Mouse (Mus musculus): ENCODE results near the gene Krtap17-1.

DNA sequence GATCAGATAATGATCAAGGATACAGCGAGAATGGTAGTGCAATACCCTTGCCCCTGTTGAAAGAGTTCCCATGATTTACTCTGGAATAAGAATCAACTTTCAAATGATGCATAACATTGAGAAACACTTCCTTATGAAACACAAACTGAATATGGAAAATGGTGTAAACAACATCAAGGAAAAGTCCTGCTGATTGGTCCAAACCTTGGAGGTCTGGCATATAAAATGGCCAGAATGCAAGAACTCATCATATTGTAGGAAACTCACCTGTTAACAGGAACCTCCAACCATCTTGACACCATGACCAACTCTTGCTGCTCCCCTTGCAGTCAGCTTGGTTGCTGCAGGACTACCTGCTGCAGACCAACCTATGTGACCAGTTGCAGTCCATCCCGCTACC lies 45.6 kb downstream of the Krtap17-1 start, which contains the start of gene Krtap9-5:
- TF ChIP-seq POLR2A (IDR thresholded peaks at IDR 0.05; ENCODE audit: insufficient read depth, low read depth, low read length) (no peak), CTCF (IDR thresholded peaks at IDR 0.05; ENCODE audit: insufficient read depth, low read depth, low read length) (no peak)

Measured in olfactory bulb, adult 2 months (tissue).